Mouse (Mus musculus): ENCODE measurements around the gene Krt80. TPM values are rescaled to one million over a fixed set of nuclear protein-coding genes. Genes with fewer than 3 reads are reported as not detected.
"Not testable (repeated sequence)": the region's sequence is repeated elsewhere in the genome, so short reads cannot be mapped to it uniquely, and the experiment has no call there.

Gene Krt80
- polyA plus RNA-seq, 1 experiment from 2014 or later = not detected

DNA sequence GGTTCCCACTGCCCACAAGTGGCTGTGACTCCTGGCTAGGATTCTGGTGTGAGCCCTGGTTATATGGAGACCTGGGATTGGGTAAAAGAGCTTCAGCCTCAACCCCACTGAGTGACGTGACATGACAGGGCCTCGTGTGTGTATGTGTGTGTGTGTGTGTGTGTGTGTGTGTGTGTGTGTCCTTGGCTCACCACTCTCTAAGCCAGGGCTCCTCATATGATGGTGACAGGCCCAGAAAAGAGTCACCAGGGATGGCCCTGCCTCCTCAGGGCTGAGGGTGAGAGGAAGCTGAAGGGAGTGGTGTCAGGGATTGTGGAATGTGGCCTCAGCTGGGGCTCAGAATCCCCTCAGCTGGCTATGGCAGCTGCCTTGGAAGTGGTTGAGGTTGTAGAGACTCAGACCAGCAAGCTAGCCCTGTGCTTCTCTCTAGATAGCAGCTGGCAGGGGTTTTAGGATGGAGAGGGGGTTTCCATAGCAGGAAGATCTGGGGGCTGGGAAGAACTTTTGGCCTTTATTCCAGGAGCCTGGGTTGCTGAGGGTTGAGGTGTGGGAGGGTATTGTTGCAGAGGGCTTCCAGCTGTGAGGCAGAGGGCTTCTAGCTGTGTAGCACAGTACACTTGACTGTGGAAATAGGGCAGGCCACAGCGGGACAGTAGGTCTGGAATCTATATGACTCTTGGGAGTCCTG, 40.9 kb downstream of the Krt80 start:
- Histone ChIP-seq H3K4me1 (replicated peaks; ENCODE audit: control insufficient read depth, insufficient read depth, low read length) (no peaks in the 10 kb centered on the region), H3K9ac (ENCODE audit: low read depth, low read length) (no peak overlapping the region), H3K36me3 (ENCODE audit: control insufficient read depth, insufficient read depth, low read length) (no peaks in the 10 kb centered on the region), H3K4me2 (no peak overlapping the region), H3K9me3 (ENCODE audit: control insufficient read depth, low read length) (no peaks in the 10 kb centered on the region), H3K27ac (ENCODE audit: low read depth, low read length) (no peak overlapping the region), H3K27me3 (replicated peaks; ENCODE audit: control insufficient read depth, insufficient read depth, low read length) (no peaks in the 10 kb centered on the region; the same call in 1 of the 2 replicates), H3K4me3 (ENCODE audit: low read depth, low read length) (no peak overlapping the region)
- DNase-seq (ENCODE audit: low spot score) (no peak), ATAC-seq (replicated peaks; ENCODE audit: low FRiP score) (no peak)
- 30% methylated on average over 3 of the region's 3 CpGs for WGBS

DNA sequence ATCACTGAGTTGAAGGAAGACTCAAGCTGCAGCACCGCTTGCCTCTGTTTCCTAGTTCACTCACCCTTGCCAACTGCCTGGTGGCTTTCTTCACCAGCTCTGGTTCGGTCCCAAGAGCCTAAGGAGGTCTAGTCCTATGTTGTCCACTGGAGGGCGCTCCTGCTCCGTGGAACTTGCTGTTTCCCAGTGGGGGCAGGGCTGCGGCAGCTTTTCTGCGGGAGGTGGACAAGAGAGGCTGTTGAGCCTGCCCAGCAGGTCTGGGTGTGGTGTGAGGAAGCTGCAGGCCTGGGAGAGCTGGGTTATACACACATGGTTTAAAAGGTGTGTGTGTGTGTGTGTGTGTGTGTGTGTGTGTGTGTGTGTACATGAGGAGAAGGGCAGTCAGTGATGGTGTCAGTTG, 42.7 kb downstream of the Krt80 start:
- Histone ChIP-seq H3K4me3 (ENCODE audit: low read depth, low read length) (no peak overlapping the region), H3K9ac (ENCODE audit: low read depth, low read length) (no peak overlapping the region), H3K36me3 (ENCODE audit: control insufficient read depth, insufficient read depth, low read length) (no peaks in the 10 kb centered on the region), H3K9me3 (ENCODE audit: control insufficient read depth, low read length) (no peaks in the 10 kb centered on the region), H3K27me3 (replicated peaks; ENCODE audit: control insufficient read depth, insufficient read depth, low read length) (peaks cover 3% of the 10 kb centered on the region; the same call in 1 of the 2 replicates), H3K4me2 (no peak overlapping the region), H3K27ac (ENCODE audit: low read depth, low read length) (no peak overlapping the region), H3K4me1 (replicated peaks; ENCODE audit: control insufficient read depth, insufficient read depth, low read length) (no peaks in the 10 kb centered on the region)
- 0 out of 2 replicates have a peak, but pooled peaks have one; percentile 43 for ATAC-seq (replicated peaks; ENCODE audit: low FRiP score)
- DNase-seq (ENCODE audit: low spot score) = peak; percentile 68
- 4% methylated on average over 6 of the region's 6 CpGs for WGBS

DNA sequence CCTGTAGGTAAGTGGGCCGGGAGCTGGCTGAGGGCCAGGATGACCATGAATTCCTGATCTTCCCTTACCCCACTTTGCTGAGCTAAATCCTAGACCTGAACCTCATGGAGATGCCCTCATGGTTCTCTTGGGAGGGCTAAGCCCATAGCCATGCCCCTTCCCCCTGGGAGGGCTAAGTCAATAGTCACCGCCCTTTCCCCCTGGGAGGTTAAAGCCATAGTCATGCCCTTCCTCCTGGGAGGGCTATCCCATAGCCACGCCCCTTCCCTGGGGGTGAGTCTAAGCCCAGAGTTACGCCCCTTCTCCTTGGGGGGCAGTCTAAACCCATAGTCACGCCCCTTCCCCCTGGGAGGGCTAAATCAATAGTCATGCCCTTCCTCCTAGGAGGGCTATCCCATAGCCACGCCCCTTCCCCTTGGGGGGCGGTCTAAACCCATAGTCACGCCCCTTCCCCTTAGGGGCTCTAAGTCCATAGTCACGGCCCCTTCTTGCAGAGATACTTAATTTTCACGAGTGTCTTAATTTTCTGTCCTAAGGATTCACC, 43.9 kb downstream of the Krt80 start:
- Histone ChIP-seq H3K36me3 (ENCODE audit: control insufficient read depth, insufficient read depth, low read length) (no peaks in the 10 kb centered on the region), H3K9me3 (ENCODE audit: control insufficient read depth, low read length) (no peaks in the 10 kb centered on the region), H3K27me3 (replicated peaks; ENCODE audit: control insufficient read depth, insufficient read depth, low read length) (0 out of 2 replicates have a peak, but pooled peaks cover 3% of the 10 kb centered on the region), H3K27ac (ENCODE audit: low read depth, low read length) (no peak overlapping the region), H3K9ac (ENCODE audit: low read depth, low read length) (no peak overlapping the region), H3K4me2 (no peak overlapping the region), H3K4me1 (replicated peaks; ENCODE audit: control insufficient read depth, insufficient read depth, low read length) (0 out of 2 replicates have a peak, but pooled peaks cover 2% of the 10 kb centered on the region), H3K4me3 (ENCODE audit: low read depth, low read length) (no peak overlapping the region)
- DNase-seq (ENCODE audit: low spot score) (no peak), ATAC-seq (replicated peaks; ENCODE audit: low FRiP score) (no peak; the same call in 1 of the 2 replicates)
- WGBS = 36% methylated on average over 10 of the region's 10 CpGs

DNA sequence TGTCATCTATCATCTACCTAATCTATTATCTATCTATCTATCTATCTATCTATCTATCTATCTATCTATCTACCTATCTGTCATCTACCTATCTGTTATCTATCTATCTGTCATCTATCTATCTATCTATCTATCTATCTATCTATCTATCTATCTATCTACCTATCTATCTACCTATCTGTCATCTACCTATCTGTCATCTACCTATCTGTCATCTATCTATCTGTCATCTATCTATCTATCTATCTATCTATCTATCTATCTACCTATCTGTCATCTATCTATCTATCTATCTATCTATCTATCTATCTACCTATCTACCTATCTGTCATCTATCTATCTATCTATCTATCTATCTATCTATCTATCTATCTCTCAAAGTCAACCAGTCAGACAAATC, 45.6 kb downstream of the Krt80 start:
- peaks cover 15% of the 10 kb centered on the region for H3K4me1 ChIP-seq (replicated peaks; ENCODE audit: control insufficient read depth, insufficient read depth, low read length)
- DNase-seq (ENCODE audit: low spot score); H3K27me3 ChIP-seq (replicated peaks; ENCODE audit: control insufficient read depth, insufficient read depth, low read length); H3K4me2 ChIP-seq; H3K27ac ChIP-seq (ENCODE audit: low read depth, low read length); H3K4me3 ChIP-seq (ENCODE audit: low read depth, low read length); H3K9me3 ChIP-seq (ENCODE audit: control insufficient read depth, low read length); H3K36me3 ChIP-seq (ENCODE audit: control insufficient read depth, insufficient read depth, low read length); H3K9ac ChIP-seq (ENCODE audit: low read depth, low read length); ATAC-seq (replicated peaks; ENCODE audit: low FRiP score): not testable (repeated sequence)

DNA sequence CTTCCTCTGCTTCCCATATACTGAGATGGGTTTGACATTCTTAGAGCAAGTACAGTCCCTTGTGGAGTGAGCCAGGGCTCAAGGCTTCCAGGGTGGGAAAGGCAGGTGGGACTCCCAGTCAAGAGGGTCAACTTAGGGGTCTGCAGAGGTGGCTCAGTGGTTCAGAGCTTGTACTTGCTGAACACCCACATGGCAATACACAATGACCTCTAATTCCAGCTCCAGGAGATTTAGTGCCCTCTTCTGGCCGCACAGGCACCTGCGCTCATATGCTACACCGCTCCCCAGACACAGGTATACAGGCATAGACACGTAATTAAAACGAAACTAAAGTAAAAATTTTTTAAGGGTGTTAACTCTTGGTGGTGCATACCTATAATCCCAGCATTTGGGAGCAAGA, 46.5 kb downstream of the Krt80 start:
- Histone ChIP-seq H3K36me3 (ENCODE audit: control insufficient read depth, insufficient read depth, low read length) (no peaks in the 10 kb centered on the region), H3K4me3 (ENCODE audit: low read depth, low read length) (no peak overlapping the region), H3K4me1 (replicated peaks; ENCODE audit: control insufficient read depth, insufficient read depth, low read length) (peaks cover 18% of the 10 kb centered on the region), H3K9ac (ENCODE audit: low read depth, low read length) (no peak overlapping the region), H3K27me3 (replicated peaks; ENCODE audit: control insufficient read depth, insufficient read depth, low read length) (0 out of 2 replicates have a peak, but pooled peaks cover 3% of the 10 kb centered on the region), H3K27ac (ENCODE audit: low read depth, low read length) (no peak overlapping the region), H3K9me3 (ENCODE audit: control insufficient read depth, low read length) (no peaks in the 10 kb centered on the region), H3K4me2 (no peak overlapping the region)
- DNase-seq (ENCODE audit: low spot score) (no peak), ATAC-seq (replicated peaks; ENCODE audit: low FRiP score) (no peak)
- 91% methylated on average over 5 of the region's 5 CpGs for WGBS

DNA sequence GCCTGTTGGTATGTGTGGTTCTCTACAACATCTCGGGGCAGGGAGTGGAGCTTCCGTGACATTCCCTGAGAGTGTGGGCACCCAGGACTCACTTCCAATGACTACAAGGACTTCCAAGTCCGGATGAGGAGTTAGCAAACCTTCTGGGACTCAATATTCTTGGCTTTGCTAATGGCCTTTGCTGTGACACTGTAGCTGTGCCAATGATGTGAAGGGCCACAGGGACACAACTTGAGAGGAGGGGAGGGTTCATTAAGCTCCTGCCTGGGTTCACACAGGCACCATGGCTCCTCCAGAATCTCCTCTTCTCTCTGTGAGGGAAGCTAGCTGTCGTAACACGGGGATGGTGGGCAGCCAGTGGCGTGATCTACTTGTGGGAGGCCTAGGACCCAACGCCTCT, 47.3 kb downstream of the Krt80 start:
- Histone ChIP-seq H3K36me3 (ENCODE audit: control insufficient read depth, insufficient read depth, low read length) (no peaks in the 10 kb centered on the region), H3K4me3 (ENCODE audit: low read depth, low read length) (no peak overlapping the region), H3K27ac (ENCODE audit: low read depth, low read length) (no peak overlapping the region), H3K27me3 (replicated peaks; ENCODE audit: control insufficient read depth, insufficient read depth, low read length) (0 out of 2 replicates have a peak, but pooled peaks cover 3% of the 10 kb centered on the region), H3K4me1 (replicated peaks; ENCODE audit: control insufficient read depth, insufficient read depth, low read length) (peaks cover 21% of the 10 kb centered on the region), H3K9me3 (ENCODE audit: control insufficient read depth, low read length) (no peaks in the 10 kb centered on the region), H3K4me2 (no peak overlapping the region), H3K9ac (ENCODE audit: low read depth, low read length) (no peak overlapping the region)
- DNase-seq (ENCODE audit: low spot score) (no peak), ATAC-seq (replicated peaks; ENCODE audit: low FRiP score) (no peak)
- WGBS = 90% methylated on average over 7 of the region's 7 CpGs

DNA sequence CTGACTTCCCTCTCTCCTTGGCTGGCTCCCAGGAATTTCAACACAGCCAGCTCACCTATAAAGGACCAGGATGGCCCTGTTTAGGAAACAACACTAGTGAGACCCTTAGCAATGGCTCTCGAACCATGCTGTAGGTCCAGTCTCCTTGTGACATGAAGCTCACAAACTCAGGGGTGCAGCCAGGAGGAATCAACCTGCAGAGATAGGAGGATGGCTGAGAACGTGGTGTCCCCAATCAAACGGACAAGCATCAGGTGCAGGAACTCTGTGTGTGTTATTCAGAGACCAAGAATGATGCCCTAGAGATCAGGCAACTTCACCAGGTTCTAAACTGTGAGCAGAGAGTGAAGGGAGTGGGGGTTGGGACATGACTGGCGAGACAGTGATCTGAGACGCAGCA, 47.9 kb downstream of the Krt80 start:
- no peak for ATAC-seq (replicated peaks; ENCODE audit: low FRiP score)
- Histone ChIP-seq H3K4me3 (ENCODE audit: low read depth, low read length) (no peak overlapping the region), H3K27me3 (replicated peaks; ENCODE audit: control insufficient read depth, insufficient read depth, low read length) (0 out of 2 replicates have a peak, but pooled peaks cover 3% of the 10 kb centered on the region), H3K4me1 (replicated peaks; ENCODE audit: control insufficient read depth, insufficient read depth, low read length) (peaks cover 21% of the 10 kb centered on the region), H3K4me2 (no peak overlapping the region), H3K9ac (ENCODE audit: low read depth, low read length) (no peak overlapping the region), H3K9me3 (ENCODE audit: control insufficient read depth, low read length) (no peaks in the 10 kb centered on the region), H3K27ac (ENCODE audit: low read depth, low read length) (no peak overlapping the region), H3K36me3 (ENCODE audit: control insufficient read depth, insufficient read depth, low read length) (no peaks in the 10 kb centered on the region)
- WGBS = 73% methylated on average over 5 of the region's 5 CpGs
- DNase-seq (ENCODE audit: low spot score) = no peak

DNA sequence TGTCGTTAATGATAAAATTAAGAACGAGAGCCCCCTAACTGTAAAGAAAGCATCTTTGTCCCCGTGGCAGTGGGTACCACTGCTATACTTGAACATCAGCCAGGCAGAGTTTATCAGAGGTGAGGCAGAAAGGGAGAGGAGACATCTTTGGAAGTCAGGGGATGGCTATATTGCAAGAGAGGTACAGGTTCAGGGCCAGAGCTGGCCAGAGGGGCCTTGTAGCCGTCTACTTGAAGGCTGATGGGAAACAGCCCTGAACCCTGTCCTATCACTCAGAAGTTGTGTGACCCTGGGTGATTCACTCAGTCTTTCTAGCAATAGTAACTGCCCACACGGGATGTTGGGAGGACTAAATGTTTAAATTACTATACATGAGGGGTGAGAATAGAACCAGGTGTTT, 48.8 kb downstream of the Krt80 start:
- no peak for DNase-seq (ENCODE audit: low spot score)
- Histone ChIP-seq H3K4me1 (replicated peaks; ENCODE audit: control insufficient read depth, insufficient read depth, low read length) (peaks cover 21% of the 10 kb centered on the region), H3K9me3 (ENCODE audit: control insufficient read depth, low read length) (no peaks in the 10 kb centered on the region), H3K36me3 (ENCODE audit: control insufficient read depth, insufficient read depth, low read length) (no peaks in the 10 kb centered on the region), H3K27me3 (replicated peaks; ENCODE audit: control insufficient read depth, insufficient read depth, low read length) (0 out of 2 replicates have a peak, but pooled peaks cover 3% of the 10 kb centered on the region), H3K27ac (ENCODE audit: low read depth, low read length) (no peak overlapping the region), H3K9ac (ENCODE audit: low read depth, low read length) (no peak overlapping the region), H3K4me3 (ENCODE audit: low read depth, low read length) (no peak overlapping the region), H3K4me2 (no peak overlapping the region)
- 27% methylated on average over 5 of the region's 5 CpGs for WGBS
- no peak for ATAC-seq (replicated peaks; ENCODE audit: low FRiP score)

DNA sequence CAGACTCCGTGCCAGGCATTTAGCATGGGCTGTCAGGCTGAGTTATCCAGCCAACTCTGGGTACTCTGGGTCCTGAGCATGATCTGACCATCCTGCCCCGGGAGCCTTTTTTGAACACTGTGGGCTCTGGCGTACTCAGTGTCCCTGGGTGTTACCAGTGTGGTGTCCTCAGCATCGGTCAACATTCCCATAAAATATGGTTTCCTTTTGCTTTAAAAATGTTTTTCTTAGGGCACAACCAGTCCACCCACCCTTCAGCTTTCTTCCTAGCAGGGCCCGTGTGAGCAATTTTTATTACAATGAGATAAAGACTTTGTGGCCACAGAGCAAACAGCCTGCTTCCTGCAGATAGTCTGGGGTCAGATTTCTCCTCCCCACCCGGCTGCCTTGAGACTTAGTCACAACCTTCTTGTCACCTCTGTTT, 49.3 kb downstream of the Krt80 start:
- H3K36me3 ChIP-seq (ENCODE audit: control insufficient read depth, insufficient read depth, low read length) = no peaks in the 10 kb centered on the region
- H3K4me1 ChIP-seq (replicated peaks; ENCODE audit: control insufficient read depth, insufficient read depth, low read length) = peaks cover 21% of the 10 kb centered on the region
- H3K27me3 ChIP-seq (replicated peaks; ENCODE audit: control insufficient read depth, insufficient read depth, low read length) = 0 out of 2 replicates have a peak, but pooled peaks cover 3% of the 10 kb centered on the region
- no peak for ATAC-seq (replicated peaks; ENCODE audit: low FRiP score)
- H3K4me2 ChIP-seq = no peak overlapping the region
- H3K9me3 ChIP-seq (ENCODE audit: control insufficient read depth, low read length) = no peaks in the 10 kb centered on the region
- no peak overlapping the region for H3K4me3 ChIP-seq (ENCODE audit: low read depth, low read length)
- no peak overlapping the region for H3K27ac ChIP-seq (ENCODE audit: low read depth, low read length)
- no peak overlapping the region for H3K9ac ChIP-seq (ENCODE audit: low read depth, low read length)
- 25% methylated on average over 6 of the region's 6 CpGs for WGBS
- DNase-seq (ENCODE audit: low spot score) = no peak

Measured in liver, embryonic 11.5 days (tissue).